Mouse (Mus musculus): ENCODE results near the gene Ccdc190. TPM values are rescaled to one million over a fixed set of nuclear protein-coding genes. Genes with fewer than 3 reads are reported as not detected.

Ccdc190 gene
- 10 to 100 TPM; 22.9 to 24.7 TPM for total RNA-seq (2021)

GRCm38 (mm10) chr1:169928454-169928971 lies at the start of gene Ccdc190:
TSS of gene Ccdc190 (plus strand) at chr1:169928648.
- peak; percentile 23 to 41 for DNase-seq

- no peak for DNase-seq
These were observed 49.4 kb upstream of the Ccdc190 start for GRCm38 (mm10) chr1:169879060-169879459.

DNA sequence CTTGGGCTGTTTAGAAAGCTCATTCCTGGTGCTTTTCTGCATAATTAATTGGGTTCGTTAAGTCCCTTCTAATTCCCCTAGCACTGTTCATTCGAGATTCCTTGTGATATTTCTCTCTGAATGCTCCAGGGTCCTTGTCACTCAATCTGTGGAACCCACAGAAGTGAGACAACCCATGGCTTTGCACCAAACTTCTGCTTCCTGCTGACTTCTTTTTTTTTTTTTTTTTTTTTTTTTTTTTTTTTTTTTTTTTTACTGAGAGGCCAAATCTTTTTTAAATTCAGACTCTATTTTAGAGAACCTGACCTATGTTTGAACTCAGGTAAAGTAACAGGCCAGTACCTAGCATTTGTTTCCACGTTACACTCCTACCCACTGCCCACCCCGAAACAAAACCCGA lies 48.3 kb upstream of the Ccdc190 start:
- no peak for DNase-seq

DNA sequence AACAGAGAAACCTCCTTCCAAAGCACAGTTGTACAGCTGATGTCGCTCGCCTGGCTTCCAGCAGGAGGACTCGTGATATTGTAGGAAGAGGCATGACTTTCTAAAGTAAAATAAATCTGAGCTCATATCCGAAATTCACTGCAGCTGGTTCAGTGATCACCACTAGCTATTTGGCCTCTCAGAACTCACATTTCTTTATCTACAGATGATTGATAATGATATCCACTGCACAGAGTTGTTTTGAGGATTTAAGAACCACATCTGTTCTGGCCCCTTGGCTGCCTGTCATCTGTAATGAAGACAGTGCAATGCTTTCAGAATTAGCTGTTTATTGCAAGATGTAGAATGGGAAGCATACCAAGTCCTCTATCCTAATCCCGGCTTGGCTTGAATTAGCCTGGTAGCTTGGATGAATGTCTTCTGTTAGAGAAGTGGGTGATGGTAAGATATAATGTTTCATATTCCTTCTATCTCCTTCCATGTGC lies 45.3 kb upstream of the Ccdc190 start:
- DNase-seq = no peak

GRCm38 (mm10) chr1:169889250-169889649 lies 39.2 kb upstream of the Ccdc190 start:
- DNase-seq = no peak

DNA sequence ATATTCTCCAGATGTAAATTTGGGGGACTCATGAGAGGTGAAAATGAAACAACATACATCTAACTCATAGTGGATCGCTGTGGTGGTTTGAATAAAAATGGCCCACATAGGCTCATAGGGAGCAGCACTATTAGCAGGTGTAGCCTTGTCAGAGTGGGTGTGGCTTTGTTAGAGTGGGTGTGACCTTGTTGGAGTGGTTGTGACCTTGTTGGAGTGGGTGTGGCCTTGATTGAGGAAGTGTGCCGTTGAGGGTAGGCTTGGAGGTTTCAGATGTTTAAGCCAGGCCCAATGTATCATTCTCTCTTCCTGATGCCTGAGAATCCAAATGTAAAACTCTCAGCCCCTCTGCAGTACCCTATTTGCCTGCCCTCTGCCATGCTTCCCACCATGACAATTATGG lies 34.5 kb upstream of the Ccdc190 start:
- DNase-seq = no peak

DNA sequence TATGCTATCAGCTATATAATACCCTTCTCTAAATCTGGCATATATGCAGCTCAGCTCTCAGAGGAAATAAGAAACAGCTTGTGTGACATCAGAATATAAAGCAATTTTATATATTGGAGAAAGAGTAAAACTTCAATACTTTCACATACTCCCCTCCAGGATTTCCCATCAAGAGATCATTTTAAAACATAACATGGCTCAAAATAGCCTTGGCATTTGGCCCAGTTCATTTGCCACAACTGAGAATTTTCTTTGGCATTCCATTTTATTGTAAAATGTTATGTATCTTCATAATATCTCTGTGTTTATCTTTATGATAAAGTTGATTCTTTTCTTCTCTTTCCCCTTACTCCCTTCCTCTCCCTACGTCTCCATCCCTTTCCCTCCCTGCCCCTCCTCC lies 32.8 kb upstream of the Ccdc190 start:
- DNase-seq = no peak

DNA sequence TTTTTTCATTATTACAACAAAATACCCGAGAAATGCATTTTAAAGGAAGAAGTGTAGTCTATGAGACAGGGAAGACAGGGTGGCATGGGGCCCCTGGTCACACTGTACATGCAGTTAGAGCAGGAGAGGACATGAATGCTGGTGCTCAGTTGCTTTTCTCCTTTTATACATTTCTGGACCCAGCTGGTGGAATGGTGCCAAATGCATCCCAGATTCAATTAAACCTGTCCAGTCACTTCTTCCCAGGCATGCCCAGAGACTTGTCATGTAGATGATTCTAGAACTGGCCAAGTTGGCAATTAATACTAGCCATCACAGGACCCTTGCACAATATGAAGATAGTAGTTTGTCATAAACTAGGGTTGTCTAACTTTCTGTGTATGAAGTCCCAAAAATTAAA lies 30.5 kb upstream of the Ccdc190 start:
- DNase-seq = no peak

- no peak for DNase-seq
These were observed 29.8 kb upstream of the Ccdc190 start for GRCm38 (mm10) chr1:169898607-169899006.

DNA sequence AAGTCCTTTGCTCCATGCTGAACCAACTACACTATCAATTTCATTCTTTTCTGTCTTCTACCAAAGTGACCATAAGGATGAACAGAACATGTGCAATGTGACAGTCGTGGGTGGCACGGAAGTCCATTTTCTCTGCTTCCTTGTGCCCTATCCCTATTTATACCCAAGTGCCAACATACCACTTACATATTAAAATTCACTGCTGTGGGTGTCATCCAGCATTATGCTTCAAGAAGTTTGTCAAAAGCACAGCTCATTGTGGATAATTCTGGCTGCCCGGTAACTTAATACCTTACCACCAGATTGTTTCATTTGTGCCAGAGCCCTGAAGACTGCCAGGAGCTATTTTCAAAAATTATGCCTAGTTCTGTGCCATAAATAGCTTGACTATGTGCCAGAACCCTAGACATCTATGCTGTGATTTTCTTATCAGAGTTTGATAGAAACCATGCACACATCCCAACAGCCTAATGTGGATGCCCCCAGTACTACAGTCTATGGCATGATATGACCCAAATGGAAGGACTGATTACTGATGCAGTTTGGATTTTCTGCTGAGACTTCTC lies 27.6 kb upstream of the Ccdc190 start:
- DNase-seq = no peak

DNA sequence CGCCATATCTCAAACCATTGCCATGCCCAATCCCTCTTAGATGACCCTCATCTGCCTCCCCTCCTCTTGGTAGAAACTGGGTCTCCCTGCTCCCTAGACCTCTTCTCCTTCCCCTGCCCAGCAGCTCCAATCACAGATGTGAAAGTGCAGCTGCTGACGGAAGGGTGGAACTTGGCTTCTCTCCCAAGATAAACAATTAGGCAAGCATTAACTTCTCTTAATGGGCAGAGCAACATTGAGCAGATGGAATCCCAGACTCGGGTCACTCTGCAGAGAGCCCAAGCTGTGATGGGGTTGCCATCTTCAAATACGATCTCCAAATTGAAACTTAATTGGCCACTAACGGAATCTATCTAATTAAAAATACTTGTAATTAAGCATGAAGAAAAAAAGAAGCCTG lies 19.3 kb upstream of the Ccdc190 start:
- DNase-seq = no peak

DNA sequence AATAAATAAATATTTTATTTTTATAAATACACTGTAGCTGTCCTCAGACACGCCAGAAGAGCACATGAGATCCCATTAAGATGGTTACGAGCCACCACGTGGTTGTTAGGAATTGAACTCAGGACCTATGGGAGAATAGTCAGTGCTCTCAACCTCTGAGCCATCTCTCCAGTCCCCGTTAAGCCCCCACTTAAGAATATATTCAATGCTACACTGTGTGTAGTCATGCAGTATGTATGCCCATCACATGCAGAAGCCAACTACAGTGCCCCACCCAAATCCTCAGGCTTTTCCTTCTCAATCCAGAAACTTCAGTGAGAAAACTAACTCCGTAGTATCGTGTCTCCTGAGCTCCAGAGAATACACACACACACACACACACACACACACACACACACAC lies 18.8 kb upstream of the Ccdc190 start:
- DNase-seq = no peak

DNA sequence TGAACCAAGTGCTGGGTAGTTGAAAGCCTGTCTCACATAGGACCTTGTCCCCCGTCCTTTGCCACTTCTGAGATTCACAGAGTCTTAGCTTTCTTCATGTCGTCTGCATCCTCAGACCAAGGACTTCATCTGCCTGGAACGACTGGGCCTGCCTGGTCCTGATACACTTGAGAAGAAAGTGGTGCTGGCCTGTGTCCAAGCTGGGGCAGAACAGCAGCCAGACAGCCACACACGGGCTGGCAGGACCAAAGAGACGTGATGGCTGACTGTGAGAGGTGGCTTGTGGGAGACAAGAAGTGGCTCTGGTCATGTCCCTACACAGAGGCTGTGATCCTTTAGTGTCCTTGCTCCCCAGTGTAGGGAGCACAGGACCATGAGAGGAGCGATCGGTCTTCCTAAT lies 17.7 kb upstream of the Ccdc190 start:
- no peak for DNase-seq

- no peak for DNase-seq
These were observed 16.9 kb upstream of the Ccdc190 start for GRCm38 (mm10) chr1:169911526-169911925.

- no peak for DNase-seq
These were observed 11.8 kb upstream of the Ccdc190 start for GRCm38 (mm10) chr1:169916659-169917058.

DNA sequence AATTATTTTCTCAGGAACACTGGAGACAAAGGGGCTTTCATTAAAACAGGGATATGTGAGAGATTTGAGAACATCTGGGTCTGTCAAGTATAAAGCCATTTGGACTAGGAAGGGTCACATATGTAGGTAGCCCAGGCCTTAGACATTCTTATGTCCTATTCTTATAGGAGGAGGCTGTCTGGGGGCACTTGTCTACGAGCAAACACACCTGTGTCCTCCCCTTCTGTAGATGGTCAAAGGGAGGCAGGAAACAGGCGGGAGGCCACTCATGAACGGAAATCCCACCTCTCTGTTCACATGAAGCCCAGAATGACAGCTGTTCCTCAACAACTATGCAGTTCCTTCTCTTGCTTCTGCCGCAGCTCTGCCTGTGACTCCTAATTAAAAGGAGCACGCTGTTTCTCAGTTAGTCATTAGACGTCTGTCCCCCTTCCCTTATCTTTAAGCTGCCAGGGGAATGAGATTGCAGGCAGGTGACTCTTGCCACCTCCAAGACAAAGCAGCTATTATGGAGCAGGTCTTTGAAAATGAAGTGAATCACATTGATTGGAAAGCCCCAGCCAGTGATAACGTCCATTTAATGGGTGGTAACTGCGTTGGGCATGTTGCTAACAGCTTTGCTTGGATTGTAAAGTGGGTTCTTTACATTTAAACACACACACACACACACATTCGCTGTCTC lies 11.2 kb upstream of the Ccdc190 start:
- no peak for DNase-seq

DNA sequence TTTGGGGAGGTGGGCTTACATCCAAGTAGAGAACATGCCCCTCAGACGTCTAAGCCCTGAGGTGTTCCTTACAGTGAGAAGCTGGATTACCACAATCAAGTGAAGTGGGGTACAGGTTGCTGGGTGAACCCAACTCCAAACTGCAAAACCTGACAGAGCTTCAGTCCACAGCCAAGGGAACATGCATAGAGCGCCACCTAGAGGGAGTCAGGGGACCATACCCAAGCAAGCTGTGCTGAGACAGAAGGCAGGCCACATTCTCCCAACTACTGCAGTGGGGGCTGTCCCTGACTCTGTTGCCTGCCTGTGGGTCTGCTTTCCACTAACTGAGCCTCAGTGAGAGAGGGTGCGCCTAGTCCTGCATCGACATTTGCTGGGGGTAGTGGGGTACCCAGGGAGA lies 10.4 kb upstream of the Ccdc190 start:
- DNase-seq = peak; percentile 61 to 64

- DNase-seq = peak; percentile 73 to 83
These were observed 9.2 kb upstream of the Ccdc190 start for GRCm38 (mm10) chr1:169919211-169919610.

DNA sequence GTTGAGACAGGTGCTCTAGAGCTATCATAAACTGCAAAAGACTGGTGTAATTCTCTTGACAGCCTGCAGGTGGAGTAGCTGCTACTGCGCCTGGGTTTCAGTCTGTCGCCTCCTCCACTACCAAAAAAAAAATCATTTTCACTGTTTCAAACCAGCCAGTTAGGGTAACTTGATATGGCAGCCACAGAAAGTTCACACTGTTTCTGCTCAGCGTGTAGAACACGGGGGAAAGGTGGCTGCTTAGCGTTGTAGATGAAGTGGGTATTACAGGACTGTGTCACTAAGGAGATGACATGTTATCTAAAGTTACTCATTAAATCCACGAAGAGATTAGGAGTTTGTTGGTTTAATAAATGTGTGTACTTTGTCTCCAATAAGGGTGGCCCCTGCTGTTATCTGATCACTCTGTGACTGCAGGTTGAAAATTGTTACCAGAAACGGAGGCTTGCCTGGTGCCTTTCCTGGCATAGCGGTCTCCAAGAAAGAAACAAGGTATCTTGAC lies 6.7 kb upstream of the Ccdc190 start:
- peak in 1 of 2 experiments; percentile 29 for DNase-seq

- DNase-seq = no peak
These were observed 3.9 kb upstream of the Ccdc190 start for GRCm38 (mm10) chr1:169924567-169924966.

- DNase-seq = no peak
These were observed 587 bp upstream of the Ccdc190 start for GRCm38 (mm10) chr1:169927753-169928369.

- no peak for DNase-seq
These were observed 3.2 kb downstream of the Ccdc190 start for GRCm38 (mm10) chr1:169931698-169932097.

GRCm38 (mm10) chr1:169932122-169932746 lies 3.8 kb downstream of the Ccdc190 start:
- DNase-seq = no peak

Measured in layer of hippocampus, postnatal 36 days (tissue).